Mouse (Mus musculus) cerebral cortex, adult 2 months (tissue): ENCODE measurements around the gene Hist2h3b.

ENCODE experiments used
- WGBS: fragments of 180-500 bp; shearing (Covaris S2); methylation state at CpG from one replicate; pipeline ENCODE4 v1.1.7; 2018; 5-methylcytosine and 5-hydroxymethylcytosine counted together

The Hist2h3b gene

DNA sequence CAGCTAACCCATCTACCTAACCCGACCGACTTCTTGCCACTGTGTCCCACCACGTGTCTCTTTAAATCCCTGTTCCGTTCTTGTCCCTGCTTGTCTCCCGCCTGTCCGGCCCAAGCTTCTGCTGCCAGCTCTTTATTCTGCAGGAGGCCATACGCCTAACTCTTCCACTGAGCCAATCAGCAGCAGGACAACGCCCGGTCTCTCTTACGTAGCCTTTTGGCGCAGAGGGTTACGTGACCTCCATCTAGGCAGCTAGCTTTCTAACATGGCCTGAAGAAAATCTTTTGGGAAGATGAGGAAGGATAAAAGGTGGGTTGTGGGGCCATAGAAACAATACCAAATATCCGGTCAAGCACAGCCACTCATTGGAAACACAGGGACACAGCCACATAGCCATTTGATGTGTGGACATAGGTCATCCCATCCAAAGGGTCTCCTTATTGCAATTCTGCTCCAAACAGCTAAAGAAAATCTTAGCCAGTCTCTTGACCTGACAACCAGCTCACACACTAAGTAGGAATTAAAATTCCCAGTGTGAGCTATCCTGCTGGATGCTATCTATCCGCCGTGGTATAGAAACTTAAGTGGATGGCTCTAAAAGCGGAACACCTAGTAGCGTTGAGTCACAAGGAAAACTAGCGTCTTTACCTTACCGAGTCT, 6.1 kb upstream of the Hist2h3b start:
- 1% methylated on average over 19 of the region's 19 CpGs for WGBS

DNA sequence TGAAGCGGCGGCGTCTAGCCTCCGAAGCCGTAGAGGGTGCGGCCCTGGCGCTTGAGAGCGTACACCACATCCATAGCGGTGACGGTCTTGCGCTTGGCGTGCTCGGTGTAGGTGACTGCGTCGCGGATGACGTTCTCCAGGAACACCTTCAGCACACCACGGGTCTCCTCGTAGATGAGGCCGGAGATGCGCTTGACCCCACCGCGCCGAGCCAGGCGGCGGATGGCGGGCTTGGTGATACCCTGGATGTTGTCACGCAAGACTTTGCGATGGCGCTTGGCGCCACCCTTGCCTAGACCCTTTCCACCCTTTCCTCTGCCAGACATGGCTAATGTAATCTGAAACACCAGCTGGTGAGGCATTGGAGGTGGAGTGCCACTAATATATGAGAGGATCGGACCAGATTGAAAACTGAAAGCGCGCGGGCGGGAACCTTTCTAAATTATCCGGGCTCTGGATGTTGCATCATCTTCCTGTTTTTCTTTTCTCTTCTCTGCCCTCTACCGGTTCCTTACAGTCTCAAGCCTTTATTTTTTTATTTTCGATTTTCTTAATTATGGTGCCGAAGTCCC, 5.4 kb upstream of the Hist2h3b start, which contains the start of gene Hist2h4:
Gene Hist2h4, minus strand, starts transcription at position 333 of the 572 bp plus-strand sequence.
- WGBS, result under 1% methylated on average over 40 of the region's 40 CpGs

DNA sequence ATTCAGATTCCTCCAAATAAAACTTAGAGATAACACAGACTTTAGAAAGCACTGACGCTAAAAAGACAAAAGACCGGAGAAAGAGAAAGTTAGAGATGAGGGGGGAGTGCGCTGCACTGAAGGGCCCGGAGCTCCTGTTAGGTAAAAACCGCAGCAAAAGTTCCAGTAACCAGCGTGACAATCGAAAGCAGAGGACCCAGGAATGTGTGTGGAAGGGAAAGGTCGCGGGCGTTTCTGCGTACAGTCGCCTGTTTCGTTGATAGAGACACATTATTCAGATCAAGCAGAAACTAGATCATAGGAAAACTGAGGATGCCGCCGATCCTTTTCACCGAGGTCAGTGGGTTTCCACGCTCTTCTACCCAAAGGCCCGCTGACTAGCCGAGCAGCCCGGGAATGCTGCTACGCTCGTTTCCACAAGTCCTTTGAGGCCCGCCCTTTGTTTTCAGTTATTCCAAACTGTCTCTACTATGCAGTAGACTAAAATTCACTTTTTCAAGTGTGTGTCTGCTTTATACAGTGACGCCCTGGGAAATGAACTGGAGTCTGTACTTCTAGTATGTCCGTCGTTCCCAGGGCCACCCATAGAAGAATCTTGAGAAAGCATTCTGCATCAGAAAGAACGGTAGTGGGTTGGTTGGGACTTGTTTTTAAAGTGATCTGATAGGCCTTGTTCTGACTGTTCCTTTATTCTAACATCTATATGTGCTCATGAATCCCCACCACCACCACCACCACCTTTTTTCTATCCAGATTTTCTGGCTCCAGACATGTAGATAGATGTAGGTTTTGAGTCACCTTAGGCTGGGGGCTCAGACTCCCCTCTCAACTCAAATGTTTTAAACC, 4.7 kb upstream of the Hist2h3b start:
- 2% methylated on average over 27 of the region's 27 CpGs for WGBS

DNA sequence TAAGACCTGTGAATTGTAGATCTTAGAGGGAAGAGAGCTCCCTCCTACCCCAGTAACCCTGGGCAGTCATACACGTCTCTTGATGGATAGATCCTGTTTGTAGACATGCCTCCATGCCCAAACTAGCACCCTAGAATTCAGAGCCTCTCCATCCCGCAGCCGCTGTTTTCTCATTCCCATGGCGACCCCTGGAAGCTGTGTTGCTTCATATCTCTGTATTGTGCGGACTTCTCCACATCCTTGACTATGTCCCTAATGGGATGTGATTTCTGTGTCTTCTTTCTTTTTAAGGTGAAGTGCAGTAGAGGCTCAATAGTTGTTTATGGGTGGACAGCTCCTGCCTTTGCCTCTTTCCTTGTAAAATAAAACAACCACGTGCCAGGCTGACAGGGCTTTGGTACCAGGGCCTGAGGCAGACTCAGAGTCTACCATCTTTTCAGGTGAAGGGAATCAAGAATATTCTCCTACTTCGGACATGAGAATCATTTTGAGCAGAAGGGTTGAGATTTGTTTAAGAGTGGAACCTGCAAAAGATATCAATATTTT, 4.0 kb upstream of the Hist2h3b start:
- 75% methylated on average over 7 of the region's 7 CpGs for WGBS

DNA sequence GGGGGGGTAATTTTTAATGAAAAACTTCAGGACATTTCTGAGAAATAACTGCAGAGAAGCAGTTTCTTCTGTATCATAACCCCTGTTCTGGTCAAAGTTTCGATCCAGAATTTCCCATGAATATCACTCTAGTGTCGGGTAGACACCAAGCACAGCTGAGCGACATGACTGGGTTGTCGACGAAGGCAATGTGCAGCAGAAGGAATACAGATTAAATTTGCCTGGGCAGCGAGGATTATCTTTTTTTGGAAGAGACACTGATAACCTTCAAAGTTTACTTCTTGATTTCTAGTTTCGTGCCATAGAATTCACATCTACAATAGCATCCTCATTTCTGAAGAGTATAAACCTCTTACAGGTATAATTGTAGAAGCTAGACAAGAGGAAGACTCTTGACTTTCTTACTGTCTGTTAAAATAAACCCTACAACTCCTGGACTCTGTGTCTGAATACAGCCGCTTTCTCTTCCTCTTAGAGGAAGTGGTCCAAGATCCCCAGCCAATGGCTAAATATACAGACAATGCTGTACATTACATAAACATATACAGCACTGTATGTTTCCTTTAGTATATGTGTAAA, 2.2 kb upstream of the Hist2h3b start:
- 88% methylated on average over 8 of the region's 8 CpGs for WGBS

DNA sequence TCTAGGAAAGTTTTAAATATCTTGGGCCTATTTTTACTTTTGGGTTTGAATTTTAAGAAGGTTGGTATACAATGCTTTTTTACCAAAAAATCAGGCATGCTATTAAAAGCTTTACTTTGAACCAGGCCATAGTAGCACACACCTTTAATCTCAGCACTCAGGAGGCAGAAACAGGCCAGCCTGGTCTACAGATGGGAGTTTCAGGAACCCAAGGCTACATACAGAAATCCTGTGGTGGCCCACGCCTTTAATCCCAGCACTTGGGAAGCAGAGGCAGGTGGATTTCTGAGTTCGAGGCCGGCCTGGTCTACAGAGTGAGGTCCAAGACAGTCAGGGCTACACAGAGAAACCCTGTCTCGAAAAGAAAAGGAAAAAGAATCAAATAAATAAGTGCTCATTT, 913 bp upstream of the Hist2h3b start:
- WGBS, result 72% methylated on average over 4 of the region's 4 CpGs

DNA sequence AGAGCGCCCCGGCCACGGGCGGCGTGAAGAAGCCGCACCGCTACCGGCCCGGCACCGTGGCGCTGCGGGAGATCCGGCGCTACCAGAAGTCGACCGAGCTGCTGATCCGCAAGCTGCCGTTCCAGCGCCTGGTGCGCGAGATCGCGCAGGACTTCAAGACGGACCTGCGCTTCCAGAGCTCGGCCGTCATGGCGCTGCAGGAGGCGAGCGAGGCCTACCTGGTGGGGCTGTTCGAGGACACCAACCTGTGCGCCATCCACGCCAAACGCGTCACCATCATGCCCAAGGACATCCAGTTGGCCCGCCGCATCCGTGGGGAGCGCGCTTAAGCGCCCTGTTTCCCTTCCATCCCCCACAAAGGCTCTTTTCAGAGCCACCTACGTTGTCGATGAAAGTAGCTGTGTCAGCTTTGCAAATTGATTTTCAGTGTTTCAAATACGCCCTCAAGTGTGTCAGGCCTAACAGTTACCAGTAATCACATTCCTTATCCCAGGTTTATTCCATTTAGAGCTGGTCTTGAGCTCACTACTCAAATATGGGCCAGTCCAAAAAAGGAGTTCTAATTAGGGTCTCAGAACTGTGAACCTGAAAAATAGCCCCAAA, 423 bp downstream of the Hist2h3b start:
- WGBS, result 1% methylated on average over 15 of the region's 44 CpGs

DNA sequence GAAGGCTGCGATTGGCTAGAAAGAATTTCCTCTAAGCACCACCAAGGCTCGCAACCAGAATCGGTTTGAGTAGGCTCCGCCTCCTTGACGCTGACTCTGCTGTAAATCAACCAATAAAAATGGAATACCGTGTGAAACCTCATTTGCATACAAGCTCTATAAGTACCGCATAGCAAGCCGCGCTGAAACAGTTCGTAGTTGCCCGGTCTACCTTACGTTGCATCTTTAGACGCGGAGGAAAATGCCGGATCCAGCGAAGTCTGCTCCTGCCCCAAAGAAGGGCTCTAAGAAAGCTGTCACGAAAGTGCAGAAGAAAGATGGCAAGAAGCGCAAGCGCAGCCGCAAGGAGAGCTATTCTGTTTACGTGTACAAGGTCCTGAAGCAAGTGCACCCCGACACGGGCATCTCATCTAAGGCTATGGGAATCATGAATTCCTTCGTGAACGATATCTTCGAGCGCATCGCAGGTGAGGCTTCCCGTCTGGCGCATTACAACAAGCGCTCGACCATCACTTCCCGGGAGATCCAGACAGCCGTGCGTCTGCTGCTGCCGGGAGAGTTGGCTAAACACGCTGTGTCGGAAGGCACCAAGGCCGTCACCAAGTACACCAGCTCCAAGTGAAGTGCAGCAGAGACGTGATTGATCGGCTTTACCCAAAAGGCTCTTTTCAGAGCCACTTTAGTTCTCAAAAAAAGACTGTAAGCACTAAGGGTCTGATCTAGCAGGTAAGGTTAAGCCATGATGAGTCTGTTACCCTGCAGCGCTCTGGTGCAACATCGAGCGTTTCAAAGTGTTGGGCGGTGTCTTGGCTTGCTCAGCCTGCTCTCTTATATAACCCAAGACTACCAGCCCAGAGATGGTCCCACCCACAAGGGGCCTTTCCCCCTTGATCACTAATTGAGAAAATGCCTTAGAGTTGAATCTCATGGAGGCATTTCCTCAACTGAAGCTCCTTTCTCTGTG, 1.3 kb downstream of the Hist2h3b start, which contains the start of gene Hist2h2bb:
Gene Hist2h2bb, plus strand, starts transcription at position 242 of the 964 bp plus-strand sequence.
- 1% methylated on average over 45 of the region's 45 CpGs for WGBS

DNA sequence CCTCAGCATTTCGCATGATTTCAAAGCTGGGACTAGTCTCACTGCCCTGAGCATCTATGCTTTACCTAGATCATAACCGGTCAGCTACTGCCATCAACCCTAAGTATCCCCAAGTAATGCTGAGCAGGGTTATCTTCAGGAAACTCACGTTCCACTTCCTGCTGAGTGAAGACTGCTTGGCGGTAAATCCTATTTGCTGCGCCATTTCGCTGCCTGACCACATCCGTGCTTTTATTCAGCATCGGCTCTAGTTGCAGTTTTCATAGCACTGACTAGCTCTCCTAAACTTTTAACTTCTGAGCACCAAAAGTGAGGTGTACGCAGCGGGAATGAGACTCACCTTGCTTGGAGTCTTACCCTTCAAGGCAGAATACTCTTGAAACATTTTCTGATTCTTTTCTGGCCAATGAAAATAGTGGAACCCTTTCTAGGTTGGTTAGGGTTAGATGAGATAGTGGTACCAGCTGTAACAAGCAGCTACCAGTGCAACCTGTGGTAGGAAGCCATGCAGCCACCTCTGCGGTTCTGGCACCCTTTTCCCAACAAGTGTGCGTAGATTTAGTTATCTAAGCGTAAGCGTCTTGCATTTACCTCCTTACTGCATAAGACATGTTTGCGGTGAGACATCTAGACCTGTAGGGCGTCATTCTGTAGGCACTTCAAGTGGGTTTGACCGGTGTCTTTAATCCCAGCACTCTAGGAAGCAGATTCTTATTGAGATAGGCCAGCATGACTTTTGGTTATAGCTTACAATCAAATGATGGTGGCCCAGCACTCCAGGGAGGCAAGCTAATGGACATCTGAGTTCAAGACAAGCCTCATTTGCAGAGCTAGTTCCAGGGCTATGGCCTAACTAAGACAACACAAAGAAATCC, 5.4 kb downstream of the Hist2h3b start:
- WGBS, result 93% methylated on average over 17 of the region's 17 CpGs

DNA sequence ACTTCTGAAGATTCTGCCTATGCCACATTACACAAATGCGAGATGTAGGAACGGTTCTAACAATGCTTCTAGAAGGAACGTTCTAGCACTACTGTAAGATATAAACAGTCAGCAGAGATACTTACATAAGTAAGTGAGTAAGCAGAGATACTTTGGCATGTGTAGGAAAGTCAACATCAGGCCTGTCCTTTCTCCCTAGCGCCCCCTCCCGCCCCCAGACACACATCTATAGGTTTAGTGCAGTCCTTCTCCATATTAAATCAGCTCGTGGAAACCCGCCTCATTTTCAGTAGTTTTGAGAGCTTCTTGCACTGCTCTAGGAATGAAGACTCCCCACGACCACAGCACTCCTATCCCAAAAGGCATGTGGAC, 9.0 kb downstream of the Hist2h3b start:
- WGBS, result 17% methylated on average over 8 of the region's 8 CpGs

DNA sequence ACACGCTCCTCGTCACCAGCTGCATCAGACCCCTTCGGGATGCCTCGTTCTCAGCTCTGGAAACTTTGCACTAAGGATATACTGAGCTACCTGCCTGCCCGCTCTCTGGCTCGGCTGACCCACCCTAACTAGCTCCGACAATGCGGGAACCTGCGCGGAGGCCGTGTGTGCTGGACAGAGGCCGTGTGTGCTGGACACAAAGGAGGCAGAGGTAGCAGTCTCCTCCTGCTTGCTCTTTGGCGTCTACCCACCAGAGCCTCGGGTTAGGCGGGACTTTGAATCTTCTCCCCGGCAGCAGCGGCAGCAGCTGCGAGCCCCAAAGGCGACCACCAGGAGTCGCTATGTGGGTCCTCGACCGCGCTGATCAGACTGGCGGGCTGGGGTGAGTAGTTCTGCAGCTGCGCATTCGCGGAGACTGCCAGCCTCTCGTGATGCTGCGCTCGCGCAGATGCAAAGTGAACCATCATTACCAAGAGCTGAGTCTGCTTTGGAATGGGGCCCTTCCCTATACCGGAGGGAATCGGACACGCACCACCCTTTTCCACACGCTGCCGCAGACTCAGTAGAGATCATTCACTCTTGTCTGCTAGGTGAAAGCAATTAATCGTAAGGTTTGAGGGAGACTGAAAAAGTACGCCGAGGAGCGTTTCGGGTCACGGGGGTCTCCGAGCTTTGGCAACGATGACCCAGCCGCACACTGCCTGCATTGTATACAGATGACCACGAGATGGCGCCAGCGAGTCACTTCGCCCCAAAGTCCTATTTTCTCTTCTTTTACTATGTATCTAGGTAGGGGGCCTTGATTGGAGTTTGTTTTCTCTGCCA, 9.6 kb downstream of the Hist2h3b start:
- WGBS, result under 1% methylated on average over 49 of the region's 49 CpGs

DNA sequence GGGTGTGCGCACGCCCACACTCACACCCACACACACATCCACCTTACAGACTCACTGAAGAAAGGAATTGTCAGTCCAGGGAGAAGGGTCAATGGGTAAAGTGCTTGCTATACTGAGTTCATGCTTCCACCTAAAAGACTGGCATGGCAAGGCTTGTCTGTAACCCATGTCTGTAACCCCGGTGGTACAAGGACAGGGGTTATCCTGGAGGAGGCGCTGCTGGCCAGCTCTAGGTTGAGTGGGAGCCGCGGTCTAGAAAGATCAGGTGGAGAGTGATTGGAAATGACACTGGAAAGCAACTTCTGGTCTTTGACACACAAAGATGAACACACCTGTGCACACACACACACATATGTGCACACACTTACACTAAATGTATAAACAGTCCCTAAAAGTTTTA, 12.2 kb downstream of the Hist2h3b start:
- 61% methylated on average over 6 of the region's 6 CpGs for WGBS

DNA sequence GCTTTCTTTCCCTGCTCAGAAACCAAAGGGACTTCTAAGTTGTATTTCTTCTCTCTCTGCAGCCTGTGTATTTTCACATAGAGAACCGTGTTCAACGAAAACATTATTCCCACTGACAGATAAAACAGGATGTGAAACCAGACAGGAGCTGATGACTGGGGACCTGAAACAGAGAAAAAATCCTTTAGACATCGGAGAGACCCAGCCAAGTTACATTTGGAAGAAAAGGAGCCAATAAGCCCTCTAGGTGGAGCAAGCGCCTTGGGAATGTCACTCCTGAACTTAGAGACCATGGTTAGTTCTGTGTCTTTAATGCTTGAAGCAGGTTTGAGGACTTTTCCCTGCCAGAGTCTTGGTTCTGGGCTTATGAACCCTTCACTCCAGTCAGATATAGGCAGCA, 16.0 kb downstream of the Hist2h3b start:
- 12% methylated on average over 4 of the region's 4 CpGs for WGBS

DNA sequence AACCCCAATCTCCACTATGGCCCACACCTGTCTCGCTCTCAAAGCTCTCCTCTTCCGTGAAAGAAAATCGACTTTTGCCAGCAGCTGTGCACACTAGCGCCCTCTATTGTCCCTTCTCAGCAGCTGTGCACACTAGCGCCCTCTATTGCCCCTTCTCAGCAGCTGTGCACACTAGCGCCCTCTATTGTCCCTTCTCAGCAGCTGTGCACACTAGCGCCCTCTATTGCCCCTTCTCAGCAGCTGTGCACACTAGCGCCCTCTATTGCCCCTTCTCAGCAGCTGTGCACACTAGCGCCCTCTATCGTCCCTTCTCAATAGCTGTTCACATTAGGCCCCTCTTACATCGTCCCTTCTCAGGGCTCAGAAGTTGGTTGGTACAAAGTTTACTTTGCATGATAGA, 18.9 kb downstream of the Hist2h3b start:
- 90% methylated on average over 11 of the region's 11 CpGs for WGBS

DNA sequence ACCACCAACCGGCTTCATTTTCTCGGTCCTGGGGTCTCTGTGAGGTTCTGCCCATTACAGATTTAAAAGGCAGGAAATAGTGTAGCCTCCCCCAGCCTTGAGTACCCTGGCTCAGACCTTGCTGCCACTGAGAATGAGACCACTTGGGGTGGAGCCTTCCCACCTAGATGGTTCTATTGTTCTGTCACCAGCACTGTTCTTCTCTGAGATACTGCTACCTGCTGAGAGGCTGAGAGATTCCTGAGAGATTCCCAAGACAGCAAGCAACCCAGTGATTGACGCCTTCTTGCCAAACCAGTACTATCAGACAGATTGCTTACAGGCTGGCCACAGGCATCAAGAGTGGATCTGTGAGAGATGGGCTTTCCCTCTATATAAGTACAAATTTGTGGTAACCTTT, 20.7 kb downstream of the Hist2h3b start:
- 83% methylated on average over 3 of the region's 3 CpGs for WGBS

DNA sequence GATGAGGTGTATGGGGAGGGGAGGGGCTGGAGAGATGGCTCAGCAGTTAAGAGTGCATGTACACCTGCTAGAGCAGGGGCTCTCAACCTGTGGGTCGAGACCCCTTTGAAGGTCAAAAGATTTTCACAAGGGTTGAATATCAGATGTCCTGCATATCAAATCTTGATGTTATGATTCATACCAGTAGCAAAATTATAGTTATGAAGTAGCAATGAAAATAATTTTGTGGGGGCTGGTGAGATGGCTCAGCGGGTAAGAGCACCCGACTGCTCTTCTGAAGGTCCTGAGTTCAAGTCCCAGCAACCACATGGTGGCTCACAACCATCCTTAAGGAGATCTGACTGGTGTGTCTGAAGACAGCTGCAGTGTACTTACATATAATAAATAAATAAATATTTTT, 22.3 kb downstream of the Hist2h3b start:
- WGBS, result 95% methylated on average over 3 of the region's 3 CpGs

DNA sequence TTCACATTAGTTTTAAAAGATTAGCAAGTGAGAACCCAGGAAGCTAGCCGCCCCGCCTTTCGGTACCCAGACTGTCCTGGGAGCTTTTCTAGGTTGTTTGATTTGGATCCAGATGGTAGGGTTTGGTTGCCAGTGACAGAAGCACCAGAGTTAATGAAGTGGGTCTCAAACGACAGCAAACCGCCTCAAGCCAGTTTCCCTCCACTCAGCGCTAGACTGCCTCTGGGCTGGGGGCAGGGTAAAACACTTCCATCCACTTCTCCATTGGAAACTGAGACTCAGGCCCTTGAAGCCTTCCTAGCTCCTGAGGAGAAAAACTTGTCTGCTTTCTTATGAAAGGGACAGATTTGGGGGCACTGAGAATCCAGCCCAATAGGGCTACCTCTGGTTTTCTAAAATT, 24.2 kb downstream of the Hist2h3b start:
- 80% methylated on average over 6 of the region's 6 CpGs for WGBS

DNA sequence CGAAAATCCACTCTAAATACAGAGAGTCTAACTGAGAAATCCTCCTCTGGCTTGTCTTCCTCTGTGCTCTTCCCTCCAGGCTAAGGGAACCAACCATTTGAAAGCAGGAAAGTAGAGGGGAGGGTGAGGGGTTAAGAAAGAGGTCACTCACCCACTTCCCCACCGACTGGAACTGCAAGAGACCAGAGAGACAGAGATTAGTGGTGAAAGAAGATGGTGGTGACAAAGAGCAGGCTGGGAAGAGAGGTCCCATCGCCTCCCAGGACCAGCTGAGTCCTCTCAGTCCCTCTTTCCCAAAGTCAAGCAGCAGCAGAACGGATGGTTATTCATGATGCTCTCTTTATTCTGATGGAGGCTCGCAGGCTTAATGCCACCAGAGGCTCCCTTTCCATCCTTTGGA, 24.9 kb downstream of the Hist2h3b start:
- WGBS, result 61% methylated on average over 5 of the region's 5 CpGs

DNA sequence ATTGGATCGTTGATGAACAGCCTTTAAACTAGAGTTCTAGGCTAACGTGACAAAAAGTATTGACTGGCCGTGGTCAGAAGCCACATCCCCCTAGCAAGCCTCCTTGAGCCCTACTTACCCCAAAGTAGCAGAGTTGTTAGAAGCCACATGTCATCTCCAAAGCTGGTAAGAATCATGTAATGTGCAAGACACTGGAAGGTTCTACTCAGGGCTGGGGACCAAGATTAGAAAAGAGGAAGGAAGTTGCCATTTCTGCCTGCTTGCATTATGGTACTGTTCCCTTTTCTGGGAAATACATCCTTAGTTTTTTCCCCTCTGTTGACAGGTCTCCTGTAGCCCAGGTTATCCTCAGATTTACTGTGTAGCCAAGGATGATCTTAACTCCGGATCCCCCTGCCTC, 25.3 kb downstream of the Hist2h3b start, which contains the start of gene Fcgr1:
Gene Fcgr1, minus strand, starts transcription at position 183 of the 400 bp plus-strand sequence.
- 77% methylated on average over 4 of the region's 4 CpGs for WGBS
